Mouse (Mus musculus) forebrain, embryonic 10.5 days (tissue): ENCODE measurements around the gene Shoc2. TPM values are rescaled to one million over a fixed set of nuclear protein-coding genes. Genes with fewer than 3 reads are reported as not detected.
"Not testable (repeated sequence)": the region's sequence is repeated elsewhere in the genome, so short reads cannot be mapped to it uniquely, and the experiment has no call there.

Experiments used
- DNase-seq: peaks from one replicate; pipeline ENCODE4 v3.0.0-alpha.2; 2017; ENCODE audit warnings: low spot score; ENCODE audit errors: extremely low spot score
- H3K27ac ChIP-seq: fragments of 300-500 bp; sonication (generic); 2 replicates; pipeline ENCODE4 v1.5.1; 2016; ENCODE audit warnings: mild to moderate bottlenecking
- H3K27me3 ChIP-seq: fragments of 300-500 bp; sonication (generic); 2 replicates; pipeline ENCODE4 v1.6.1; 2016; ENCODE audit warnings: mild to moderate bottlenecking; ENCODE audit not compliant: poor library complexity, severe bottlenecking
- H3K36me3 ChIP-seq: fragments of 300-500 bp; sonication (generic); replicated peaks from 2 replicates; pipeline ENCODE4 v1.6.1; 2016; ENCODE audit warnings: mild to moderate bottlenecking, moderate library complexity
- H3K4me1 ChIP-seq: fragments of 300-500 bp; sonication (generic); 2 replicates; pipeline ENCODE4 v1.6.1; 2016
- H3K4me3 ChIP-seq: fragments of 300-500 bp; sonication (generic); 2 replicates; pipeline ENCODE4 v1.5.1; 2016; ENCODE audit warnings: mild to moderate bottlenecking, moderate library complexity
- H3K9me3 ChIP-seq: fragments of 300-500 bp; sonication (generic); 2 replicates; pipeline ENCODE4 v1.6.1; 2016; ENCODE audit warnings: mild to moderate bottlenecking, moderate library complexity
- WGBS: fragments of 180-500 bp; shearing (Covaris S2); methylation state at CpG from one replicate; pipeline ENCODE4 v1.1.7; 2016; 5-methylcytosine and 5-hydroxymethylcytosine counted together
- polyA plus RNA-seq: library from polyadenylated mRNA; unstranded; fragments of >200 nt; fragmentation: Nextera tagmentation; extraction: Ambion mirVana; gene quantifications from 2 replicates; pipeline ENCODE4 v1.2.1, GENCODE M21; 2016

The Shoc2 gene
- polyA plus RNA-seq, 1 experiment from 2014 or later = 59.6 TPM

DNA sequence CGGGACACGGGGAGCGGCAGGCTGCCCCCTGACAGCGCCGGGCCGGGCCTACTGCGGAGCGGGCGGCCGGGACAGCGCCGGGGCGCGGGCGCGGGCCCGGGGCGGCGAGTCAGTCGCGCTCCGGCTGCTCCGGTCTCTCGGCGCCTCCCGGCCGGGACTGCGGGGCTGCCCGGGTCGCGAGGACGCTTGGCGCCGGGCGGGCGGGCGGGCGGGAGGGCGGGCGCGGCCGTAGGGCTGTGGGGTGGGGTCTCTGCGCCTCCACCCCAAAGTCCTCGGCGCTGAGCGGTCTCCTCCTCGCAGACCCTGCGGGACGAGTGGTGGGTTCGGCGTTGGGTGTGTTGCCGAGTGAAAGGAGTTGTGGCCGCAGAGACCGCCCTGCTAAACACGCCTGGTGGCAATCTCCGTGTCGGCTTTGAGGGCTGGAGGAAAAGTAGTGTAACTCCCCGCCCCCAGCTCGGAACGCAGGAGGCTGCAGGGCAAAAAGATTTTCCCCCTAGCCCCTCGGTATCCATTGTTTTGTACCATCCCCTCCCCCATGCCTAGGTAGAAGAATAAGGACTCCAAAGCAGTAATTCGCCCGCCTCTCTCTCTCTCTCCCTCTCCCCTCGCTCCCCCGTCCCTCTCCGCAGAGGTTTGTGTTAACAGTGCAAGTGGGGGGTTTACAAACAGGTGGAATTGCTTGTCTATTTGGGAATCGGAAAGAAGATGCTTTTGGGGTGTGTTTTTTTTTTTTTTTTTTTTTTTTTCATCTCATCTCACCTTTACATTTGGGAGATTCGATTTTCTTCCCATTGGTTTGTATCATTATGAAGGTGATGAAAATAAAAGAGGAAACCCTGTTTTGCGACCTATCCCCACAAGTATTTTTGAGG lies 1.3 kb downstream of the Shoc2 start:
- Histone ChIP-seq H3K4me1 (peaks cover 43% of the 10 kb centered on the region), H3K27me3 (no peaks in the 10 kb centered on the region), H3K36me3 (peaks cover 4% of the 10 kb centered on the region), H3K9me3 (no peaks in the 10 kb centered on the region), H3K4me3 (peak overlapping the region; percentile 94), H3K27ac (peak overlapping the region; percentile 97)
- peak; percentile 73 for DNase-seq
- under 1% methylated on average over 66 of the region's 69 CpGs for WGBS

DNA sequence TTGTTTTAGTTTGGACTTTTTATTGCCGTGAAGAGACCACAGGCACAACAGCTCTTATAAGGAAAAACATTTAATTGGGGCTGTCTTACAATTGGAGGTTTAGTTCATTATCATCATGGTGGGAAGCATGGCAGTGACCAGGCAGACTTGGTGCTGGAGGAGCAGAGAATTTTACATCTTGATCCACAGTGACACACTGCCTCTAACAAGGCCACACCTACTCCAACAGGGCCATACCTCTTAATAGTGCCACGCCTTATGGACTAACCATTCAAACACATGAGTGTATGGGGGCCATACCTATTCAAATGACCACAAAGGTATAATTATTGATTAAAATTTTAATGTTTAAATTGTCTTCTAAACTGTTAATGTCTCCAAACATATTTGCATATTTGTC lies 13.4 kb downstream of the Shoc2 start:
- no peaks in the 10 kb centered on the region for H3K27me3 ChIP-seq
- no peaks in the 10 kb centered on the region for H3K9me3 ChIP-seq
- H3K4me3 ChIP-seq = no peak overlapping the region
- WGBS = 95% methylated on average over 2 of the region's 2 CpGs
- H3K27ac ChIP-seq = no peak overlapping the region
- peaks cover 6% of the 10 kb centered on the region; the same call in 1 of the 2 replicates for H3K36me3 ChIP-seq
- DNase-seq = no peak
- peaks cover 12% of the 10 kb centered on the region for H3K4me1 ChIP-seq

DNA sequence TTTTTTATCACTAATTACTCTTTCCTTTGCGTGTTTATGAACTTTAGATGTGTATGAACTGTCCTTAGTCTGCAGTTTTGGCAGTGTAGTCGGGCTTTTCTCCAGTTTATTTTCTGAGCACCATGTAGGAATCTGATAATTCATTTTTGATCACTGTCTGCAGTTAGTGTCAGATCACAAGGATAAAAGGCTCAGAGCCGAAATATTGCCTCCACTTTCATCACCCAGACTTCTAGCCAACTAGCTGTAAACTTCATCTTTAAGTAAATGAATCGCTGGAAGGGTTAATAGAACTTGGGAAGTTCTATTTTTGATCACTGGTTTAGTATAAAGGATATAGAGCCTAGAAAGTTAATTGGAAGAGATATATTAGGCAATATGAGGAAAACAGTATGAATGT lies 18.4 kb downstream of the Shoc2 start:
- WGBS = 96% methylated on average over 4 of the region's 4 CpGs
- no peak for DNase-seq
- H3K9me3 ChIP-seq = no peaks in the 10 kb centered on the region
- no peak overlapping the region for H3K27ac ChIP-seq
- H3K4me1 ChIP-seq = no peaks in the 10 kb centered on the region
- peaks cover 6% of the 10 kb centered on the region; the same call in 1 of the 2 replicates for H3K36me3 ChIP-seq
- H3K27me3 ChIP-seq = no peaks in the 10 kb centered on the region
- no peak overlapping the region for H3K4me3 ChIP-seq

DNA sequence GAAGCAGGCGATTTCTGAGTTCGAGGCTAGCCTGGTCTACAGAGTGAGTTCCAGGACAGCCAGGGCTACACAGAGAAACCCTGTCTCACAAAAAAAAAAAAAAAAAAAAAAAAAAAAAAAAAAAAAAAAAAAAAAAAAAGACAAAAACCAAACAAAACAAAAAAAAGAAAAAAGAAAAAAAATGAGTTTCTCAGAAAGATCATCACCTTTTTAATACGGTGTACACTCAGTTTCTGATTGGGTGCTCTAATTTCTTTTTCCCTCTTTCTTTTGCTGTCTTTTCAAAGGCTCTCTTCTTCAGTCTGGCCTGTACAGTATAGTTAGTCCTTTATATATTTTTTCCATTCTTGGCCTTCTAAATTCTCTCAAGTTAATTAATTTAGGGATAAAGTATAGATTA lies 20.2 kb downstream of the Shoc2 start:
- not testable (repeated sequence) for H3K4me1 ChIP-seq, H3K36me3 ChIP-seq, H3K27me3 ChIP-seq, H3K27ac ChIP-seq, H3K9me3 ChIP-seq, DNase-seq, H3K4me3 ChIP-seq
- WGBS = 96% methylated on average over 3 of the region's 3 CpGs

DNA sequence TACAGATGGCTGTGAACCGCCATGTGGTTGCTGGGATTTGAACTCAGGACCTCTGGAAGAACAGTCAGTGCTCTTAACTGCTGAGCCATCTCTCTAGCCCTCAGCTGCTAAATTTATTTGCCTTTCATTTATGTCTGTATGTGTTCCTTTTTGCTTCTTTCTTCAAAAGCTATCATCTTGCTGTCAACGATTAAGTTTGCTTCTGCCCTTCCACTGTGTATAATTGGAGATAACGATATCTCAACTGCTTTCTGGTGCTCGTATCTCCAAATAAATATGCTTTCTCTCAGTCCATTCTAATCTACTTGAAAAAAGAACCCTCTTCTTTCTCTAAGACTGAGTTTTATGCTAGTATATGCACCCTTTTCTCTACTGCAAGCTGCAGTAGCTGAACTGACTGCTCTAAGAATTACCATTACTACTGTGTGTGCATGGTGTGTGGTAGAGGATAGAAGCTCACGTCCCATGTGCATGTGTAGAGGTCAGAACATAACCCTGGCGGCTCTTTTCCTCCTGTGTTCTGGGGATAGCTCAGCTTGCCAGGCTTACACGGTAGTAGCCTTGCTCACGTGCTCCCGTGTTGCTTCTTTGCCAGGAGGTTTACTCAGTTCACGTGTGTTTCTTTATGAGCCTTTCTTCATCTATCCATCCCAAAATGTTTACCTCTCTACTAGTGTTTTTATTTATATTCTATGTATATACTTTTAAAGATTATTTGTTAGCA lies 21.0 kb downstream of the Shoc2 start:
- Histone ChIP-seq H3K9me3 (no peaks in the 10 kb centered on the region), H3K27ac (no peak overlapping the region), H3K4me3 (no peak overlapping the region), H3K27me3 (no peaks in the 10 kb centered on the region), H3K36me3 (peaks cover 6% of the 10 kb centered on the region; the same call in 1 of the 2 replicates), H3K4me1 (no peaks in the 10 kb centered on the region)
- WGBS = 95% methylated on average over 10 of the region's 10 CpGs
- no peak for DNase-seq

DNA sequence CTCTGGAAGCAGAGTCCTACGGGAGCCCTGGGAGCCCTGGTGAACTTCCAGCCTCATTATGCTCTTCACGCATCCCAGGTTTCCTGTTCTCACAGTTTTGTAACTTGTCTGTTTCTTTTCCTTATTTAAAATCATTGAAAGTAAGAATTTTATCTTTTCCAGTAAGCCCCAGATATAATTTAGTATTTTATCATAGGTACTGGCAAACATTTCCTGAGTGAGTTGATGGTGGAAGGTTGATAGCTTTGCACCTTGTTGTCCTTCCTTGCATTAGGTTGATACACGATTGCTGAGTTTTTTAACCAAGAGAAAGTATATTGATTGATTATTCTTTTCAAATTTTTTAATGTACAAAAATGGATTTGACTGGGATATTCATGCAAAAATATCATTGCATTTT lies 25.1 kb downstream of the Shoc2 start:
- H3K27me3 ChIP-seq = no peaks in the 10 kb centered on the region
- no peak overlapping the region for H3K27ac ChIP-seq
- WGBS = 91% methylated on average over 3 of the region's 3 CpGs
- DNase-seq = no peak
- H3K4me1 ChIP-seq = no peaks in the 10 kb centered on the region
- no peak overlapping the region for H3K4me3 ChIP-seq
- H3K36me3 ChIP-seq = no peaks in the 10 kb centered on the region
- H3K9me3 ChIP-seq = no peaks in the 10 kb centered on the region

DNA sequence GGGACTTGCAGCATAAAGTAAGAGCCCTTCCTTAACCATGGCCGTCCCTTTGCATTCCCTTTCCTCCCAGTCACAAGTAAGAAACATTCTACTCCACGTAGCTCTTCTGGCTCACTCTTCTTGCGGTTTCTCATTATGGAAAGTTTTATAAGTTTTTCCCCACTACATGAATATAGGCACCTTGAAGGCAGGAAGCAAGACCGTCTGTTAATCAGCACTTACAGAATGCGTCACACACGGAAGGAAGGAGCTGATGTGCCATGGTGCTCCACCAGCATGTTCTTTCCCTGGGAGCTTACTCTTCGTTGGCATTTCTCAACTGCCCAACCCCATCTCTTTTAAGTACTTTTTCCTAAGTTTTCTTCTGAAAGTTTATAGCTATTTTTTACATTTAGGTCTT lies 27.8 kb downstream of the Shoc2 start:
- no peak for DNase-seq
- 91% methylated on average over 7 of the region's 7 CpGs for WGBS
- peaks cover 9% of the 10 kb centered on the region for H3K36me3 ChIP-seq
- H3K27me3 ChIP-seq = no peaks in the 10 kb centered on the region
- peaks cover 5% of the 10 kb centered on the region; the same call in 1 of the 2 replicates for H3K9me3 ChIP-seq
- H3K4me1 ChIP-seq = no peaks in the 10 kb centered on the region
- no peak overlapping the region for H3K4me3 ChIP-seq
- H3K27ac ChIP-seq = no peak overlapping the region

DNA sequence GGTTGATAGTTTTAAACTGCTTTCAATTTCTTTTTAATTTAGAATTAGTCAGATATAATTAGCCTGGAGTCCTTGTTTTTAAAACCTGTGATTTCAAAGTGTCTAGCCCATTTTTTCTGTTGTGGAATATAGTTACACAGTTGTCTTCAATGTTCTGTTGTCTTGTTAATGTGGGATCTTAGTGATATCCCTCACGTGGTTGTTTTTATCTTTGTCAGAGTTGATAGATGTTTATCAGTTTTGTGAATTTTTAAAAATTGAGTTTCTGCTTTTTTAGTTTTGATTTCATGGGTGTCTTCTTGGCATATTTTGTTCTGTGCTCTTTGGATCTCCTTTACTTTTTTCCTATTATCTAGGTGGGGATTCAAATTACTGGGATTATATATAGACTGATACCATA lies 29.6 kb downstream of the Shoc2 start:
- Histone ChIP-seq H3K4me1 (no peaks in the 10 kb centered on the region), H3K9me3 (peaks cover 19% of the 10 kb centered on the region; the same call in 1 of the 2 replicates), H3K4me3 (no peak overlapping the region), H3K36me3 (peaks cover 20% of the 10 kb centered on the region), H3K27me3 (no peaks in the 10 kb centered on the region), H3K27ac (no peak overlapping the region)
- WGBS = 87% methylated on average over 1 of the region's 1 CpGs
- DNase-seq = no peak

DNA sequence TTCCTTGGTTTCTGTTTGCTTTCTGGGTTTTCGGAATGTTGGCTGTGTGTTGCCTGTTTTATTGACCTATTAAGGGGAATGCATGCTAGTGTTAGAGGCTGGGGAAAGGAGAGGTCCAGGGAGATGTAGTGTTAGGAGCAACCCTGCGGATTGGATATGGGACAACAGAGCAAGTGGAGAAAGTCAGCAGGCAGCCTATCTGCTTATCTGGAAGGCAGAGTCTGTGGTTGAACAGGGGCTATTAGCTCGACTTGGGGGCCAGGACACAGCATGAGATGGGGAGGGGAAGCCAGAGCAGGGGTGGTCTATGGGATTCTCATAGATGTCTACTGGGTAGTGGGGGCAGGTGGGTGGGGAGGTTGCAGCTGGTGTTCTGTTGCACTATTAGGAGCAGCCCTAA lies 37.9 kb downstream of the Shoc2 start:
- Histone ChIP-seq H3K4me3 (no peak overlapping the region), H3K27me3 (no peaks in the 10 kb centered on the region), H3K9me3 (peaks cover 20% of the 10 kb centered on the region; the same call in 1 of the 2 replicates), H3K36me3 (peaks cover 22% of the 10 kb centered on the region), H3K4me1 (no peaks in the 10 kb centered on the region), H3K27ac (no peak overlapping the region)
- DNase-seq = no peak
- WGBS = 73% methylated on average over 3 of the region's 3 CpGs

DNA sequence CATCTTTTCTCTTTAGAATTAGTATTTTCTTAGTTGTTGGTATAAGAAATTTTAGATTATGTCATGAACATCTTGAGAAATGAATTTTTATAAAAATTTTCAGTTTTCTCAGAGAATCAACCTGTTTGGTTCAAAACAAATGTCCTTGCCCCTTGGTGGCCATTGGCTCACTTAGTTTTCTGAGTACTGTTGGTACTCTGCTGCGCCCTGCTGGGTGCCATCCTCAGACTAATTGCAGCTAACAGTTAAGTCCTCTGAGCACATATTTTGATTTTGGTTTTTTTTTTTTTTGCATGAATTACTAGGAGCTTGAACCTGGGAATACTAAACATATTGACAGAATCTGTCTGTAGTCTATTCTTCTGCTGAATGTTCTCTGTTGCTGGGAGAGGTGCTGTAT lies 39.2 kb downstream of the Shoc2 start:
- no peaks in the 10 kb centered on the region for H3K27me3 ChIP-seq
- H3K4me3 ChIP-seq = no peak overlapping the region
- DNase-seq = no peak
- no peaks in the 10 kb centered on the region for H3K4me1 ChIP-seq
- no peak overlapping the region for H3K27ac ChIP-seq
- H3K9me3 ChIP-seq = peaks cover 10% of the 10 kb centered on the region; the same call in 1 of the 2 replicates
- 91% methylated on average over 1 of the region's 1 CpGs for WGBS
- H3K36me3 ChIP-seq = peaks cover 28% of the 10 kb centered on the region

DNA sequence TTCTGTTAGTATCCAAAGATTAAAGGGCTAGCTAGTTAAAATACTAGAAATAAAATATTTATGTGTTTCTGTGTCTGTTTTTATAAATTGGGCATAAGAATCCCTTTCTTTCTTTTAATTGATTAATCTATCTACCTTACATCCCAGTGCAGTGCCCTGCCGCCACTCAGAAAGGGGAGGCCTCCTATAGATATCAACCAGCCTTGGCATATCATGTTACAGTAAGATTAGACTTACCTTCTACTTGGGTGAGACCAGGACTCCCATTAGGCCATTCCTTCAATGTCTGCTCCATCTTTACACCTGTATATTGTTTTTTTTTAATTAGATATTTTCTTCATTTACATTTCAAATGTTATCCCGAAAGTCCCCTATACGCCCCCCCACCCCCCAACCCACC lies 40.5 kb downstream of the Shoc2 start:
- H3K27ac ChIP-seq = no peak overlapping the region
- peaks cover 26% of the 10 kb centered on the region for H3K36me3 ChIP-seq
- DNase-seq = no peak
- no peak overlapping the region for H3K4me3 ChIP-seq
- 95% methylated on average over 3 of the region's 3 CpGs for WGBS
- no peaks in the 10 kb centered on the region for H3K4me1 ChIP-seq
- H3K27me3 ChIP-seq = no peaks in the 10 kb centered on the region
- H3K9me3 ChIP-seq = 0 out of 2 replicates have a peak, but pooled peaks cover 5% of the 10 kb centered on the region

DNA sequence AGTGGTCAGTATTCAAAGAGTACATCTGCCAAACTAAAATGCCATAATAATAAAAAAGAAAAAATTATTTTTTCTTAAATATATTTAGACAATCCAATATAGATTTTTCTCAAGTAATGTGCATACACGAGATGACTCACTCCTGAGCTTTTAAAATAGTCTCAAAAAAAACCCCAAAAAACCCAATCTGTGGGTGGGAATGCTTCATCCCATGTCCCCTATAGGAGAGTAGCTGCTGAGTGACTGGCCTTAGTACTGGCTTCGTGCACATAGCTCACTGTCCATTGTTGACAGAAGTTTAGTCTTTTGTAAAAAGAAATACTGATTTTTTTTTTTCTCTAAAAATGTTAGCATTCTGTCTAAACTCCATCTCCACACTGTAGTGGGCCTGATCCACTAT lies 46.4 kb downstream of the Shoc2 start:
- Histone ChIP-seq H3K4me1 (0 out of 2 replicates have a peak, but pooled peaks cover 5% of the 10 kb centered on the region), H3K4me3 (no peak overlapping the region), H3K36me3 (peaks cover 29% of the 10 kb centered on the region), H3K9me3 (no peaks in the 10 kb centered on the region), H3K27me3 (no peaks in the 10 kb centered on the region), H3K27ac (no peak overlapping the region)
- WGBS = 85% methylated on average over 2 of the region's 2 CpGs
- no peak for DNase-seq

DNA sequence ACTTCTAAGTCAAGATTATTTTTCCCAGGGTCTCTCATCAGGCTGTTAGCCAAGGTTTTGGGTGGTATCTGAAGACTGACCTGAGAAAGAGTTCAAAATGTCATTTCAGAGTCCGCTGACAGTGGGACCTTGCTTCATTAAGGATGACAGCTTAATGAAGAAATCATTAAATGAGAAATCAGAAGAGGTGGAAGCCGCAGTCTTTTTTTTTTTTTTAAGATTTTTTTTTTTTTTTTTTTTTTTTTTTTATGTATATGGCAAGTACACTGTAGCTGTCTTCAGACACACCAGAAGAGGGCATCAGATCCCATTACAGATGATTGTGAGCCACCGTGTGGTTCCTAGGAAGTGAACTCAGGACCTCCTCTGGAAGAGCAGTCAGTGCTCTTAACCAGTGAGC lies 49.8 kb downstream of the Shoc2 start:
- peaks cover 11% of the 10 kb centered on the region for H3K36me3 ChIP-seq
- no peak overlapping the region for H3K4me3 ChIP-seq
- 0 out of 2 replicates have a peak, but pooled peaks cover 5% of the 10 kb centered on the region for H3K4me1 ChIP-seq
- no peaks in the 10 kb centered on the region for H3K27me3 ChIP-seq
- WGBS = 89% methylated on average over 3 of the region's 3 CpGs
- H3K9me3 ChIP-seq = no peaks in the 10 kb centered on the region
- H3K27ac ChIP-seq = no peak overlapping the region
- no peak for DNase-seq
